Mouse (Mus musculus): ENCODE results near the gene Tusc2. TPM values are rescaled to one million over a fixed set of nuclear protein-coding genes. Genes with fewer than 3 reads are reported as not detected.

Gene Tusc2
- total and polyA plus RNA-seq, 3 experiments = 36.2 to 48.9 TPM; not detected in 1

DNA sequence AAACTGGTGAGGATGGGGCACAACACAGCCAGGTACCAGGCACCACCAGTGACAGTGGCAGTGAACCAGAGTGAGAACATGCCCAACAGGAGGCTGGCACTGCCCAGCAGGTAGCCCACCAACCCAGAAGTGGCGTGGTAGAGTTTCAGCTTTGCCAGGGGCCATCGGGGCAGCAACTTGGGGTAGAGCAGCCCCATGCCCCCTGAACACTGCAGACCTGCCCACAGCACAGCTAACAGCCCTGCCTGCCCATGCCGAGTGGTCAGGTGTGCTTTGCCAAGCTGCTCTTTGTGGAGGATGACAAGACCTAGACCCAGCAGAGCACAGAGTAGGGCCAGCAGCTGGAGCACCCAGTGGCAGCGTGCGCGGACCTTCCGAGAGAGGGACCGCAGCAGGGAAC, 23.1 kb upstream of the Tusc2 start:
- H3K27me3 ChIP-seq (ENCODE audit: control insufficient read depth in 1 of 2, insufficient read depth in 2 of 2, low read length in 2 of 2) = no peaks in the 10 kb centered on the region
- no peak overlapping the region for H3K9ac ChIP-seq (ENCODE audit: control insufficient read depth, low read depth, low read length, poor library complexity, severe bottlenecking)
- H3K9me3 ChIP-seq (replicated peaks; ENCODE audit: insufficient read depth, low read length) = no peaks in the 10 kb centered on the region
- H3K4me3 ChIP-seq (ENCODE audit: control insufficient read depth in 1 of 2, insufficient read depth in 1 of 2, low read depth in 2 of 2, low read length in 2 of 2) = no peak overlapping the region
- peaks cover 34% of the 10 kb centered on the region for H3K79me2 ChIP-seq (ENCODE audit: control insufficient read depth, insufficient read depth, low read length, poor library complexity)
- no peak overlapping the region for H3K27ac ChIP-seq (ENCODE audit: control insufficient read depth, low read depth, low read length)
- TF ChIP-seq MAZ (IDR thresholded peaks at IDR 0.05; ENCODE audit: low read depth, low read length) = no peak
- TF ChIP-seq EP300 (IDR thresholded peaks at IDR 0.05; ENCODE audit: low read depth in 1 of 2, low read length in 2 of 2) = no peak
- TF ChIP-seq TBP (IDR thresholded peaks at IDR 0.05; ENCODE audit: low read depth, low read length) = no peak
- no peak for TF ChIP-seq CHD1 (IDR thresholded peaks at IDR 0.05; ENCODE audit: low read depth, low read length)
- TF ChIP-seq HCFC1 (IDR thresholded peaks at IDR 0.05; ENCODE audit: low read depth, low read length) = no peak
- no peak for TF ChIP-seq MXI1 (IDR thresholded peaks at IDR 0.05; ENCODE audit: low read depth, low read length)
- no peak for TF ChIP-seq POLR2A (IDR thresholded peaks at IDR 0.05; ENCODE audit: control insufficient read depth in 1 of 2, insufficient read depth in 1 of 2, low read depth in 1 of 2, low read length in 2 of 2, poor library complexity in 1 of 2)
- TF ChIP-seq KAT2A (conservative IDR thresholded peaks at IDR 0.05; ENCODE audit: low read depth, low read length) = no peak
- TF ChIP-seq CTCF (IDR thresholded peaks at IDR 0.05 in 2 of 3, conservative IDR thresholded peaks at IDR 0.05 in 1 of 3; ENCODE audit: control insufficient read depth in 1 of 3, insufficient read depth in 1 of 3, low read depth in 2 of 3, low read length in 3 of 3, poor library complexity in 1 of 3, severe bottlenecking in 1 of 3) = no peak
- no peak for TF ChIP-seq SIN3A (IDR thresholded peaks at IDR 0.05; ENCODE audit: low read length)
- no peak for TF ChIP-seq RCOR1 (IDR thresholded peaks at IDR 0.05; ENCODE audit: low read depth, low read length)
- TF ChIP-seq POLR2AphosphoS5 (IDR thresholded peaks at IDR 0.05; ENCODE audit: borderline replicate concordance, low read depth, low read length) = no peak; the same call in 1 of the 2 replicates
- no peak for TF ChIP-seq GABPA (IDR thresholded peaks at IDR 0.05; ENCODE audit: low read depth, low read length)
- peaks cover 0 to 23% of the 10 kb centered on the region in 2 experiments; a peak in 1 of 4 replicates for H3K4me1 ChIP-seq (ENCODE audit: control insufficient read depth in 1 of 2, insufficient read depth in 2 of 2, low read length in 2 of 2)
- no peak for DNase-seq (ENCODE audit: low read depth, low spot score)
- peaks cover 0 to 9% of the 10 kb centered on the region in 2 experiments; a peak in 2 of 4 replicates for H3K36me3 ChIP-seq (ENCODE audit: control insufficient read depth in 1 of 2, insufficient read depth in 2 of 2, low read length in 2 of 2)

DNA sequence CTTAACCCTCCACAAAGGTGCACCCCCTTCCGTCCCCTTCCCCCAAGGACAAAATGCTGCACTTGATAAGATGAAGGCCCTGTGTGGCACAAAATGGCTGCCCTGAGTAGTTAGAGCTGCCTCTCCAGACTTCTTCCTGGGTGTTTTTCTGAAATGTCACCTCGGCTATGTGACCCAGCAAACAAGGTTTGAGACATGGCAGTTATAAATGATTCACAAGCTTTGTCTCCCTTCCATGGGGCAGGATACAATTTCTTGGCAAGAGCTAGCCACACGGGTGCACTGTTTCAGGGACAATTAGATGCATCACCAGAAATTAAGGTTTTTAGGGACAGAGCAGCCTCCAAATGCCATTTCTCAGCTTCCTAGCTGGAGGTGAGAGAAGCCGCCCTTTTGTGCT, 22.6 kb upstream of the Tusc2 start:
- Histone ChIP-seq H3K79me2 (ENCODE audit: control insufficient read depth, insufficient read depth, low read length, poor library complexity) (peaks cover 29% of the 10 kb centered on the region), H3K4me3 (ENCODE audit: control insufficient read depth in 1 of 2, insufficient read depth in 1 of 2, low read depth in 2 of 2, low read length in 2 of 2) (no peak overlapping the region), H3K36me3 (ENCODE audit: control insufficient read depth in 1 of 2, insufficient read depth in 2 of 2, low read length in 2 of 2) (peaks cover 0 to 9% of the 10 kb centered on the region in 2 experiments; a peak in 2 of 4 replicates), H3K4me1 (ENCODE audit: control insufficient read depth in 1 of 2, insufficient read depth in 2 of 2, low read length in 2 of 2) (peaks cover 0 to 23% of the 10 kb centered on the region in 2 experiments; a peak in 1 of 4 replicates), H3K27ac (ENCODE audit: control insufficient read depth, low read depth, low read length) (no peak overlapping the region), H3K27me3 (ENCODE audit: control insufficient read depth in 1 of 2, insufficient read depth in 2 of 2, low read length in 2 of 2) (no peaks in the 10 kb centered on the region), H3K9ac (ENCODE audit: control insufficient read depth, low read depth, low read length, poor library complexity, severe bottlenecking) (no peak overlapping the region), H3K9me3 (replicated peaks; ENCODE audit: insufficient read depth, low read length) (no peaks in the 10 kb centered on the region)
- TF ChIP-seq CTCF (IDR thresholded peaks at IDR 0.05 in 2 of 3, conservative IDR thresholded peaks at IDR 0.05 in 1 of 3; ENCODE audit: control insufficient read depth in 1 of 3, insufficient read depth in 1 of 3, low read depth in 2 of 3, low read length in 3 of 3, poor library complexity in 1 of 3, severe bottlenecking in 1 of 3) (no peak), E2F4 (IDR thresholded peaks at IDR 0.05; ENCODE audit: borderline replicate concordance, low read depth, low read length) (no peak), KAT2A (conservative IDR thresholded peaks at IDR 0.05; ENCODE audit: low read depth, low read length) (no peak), JUND (IDR thresholded peaks at IDR 0.05; ENCODE audit: low read depth, low read length) (no peak), RAD21 (IDR thresholded peaks at IDR 0.05; ENCODE audit: low read depth, low read length) (no peak), HCFC1 (IDR thresholded peaks at IDR 0.05; ENCODE audit: low read depth, low read length) (no peak), ZMIZ1 (IDR thresholded peaks at IDR 0.05; ENCODE audit: low read depth, low read length) (no peak), MEF2A (IDR thresholded peaks at IDR 0.05; ENCODE audit: extremely low read depth, insufficient replicate concordance, low read depth, low read length, poor library complexity, severe bottlenecking) (no peak), MXI1 (IDR thresholded peaks at IDR 0.05; ENCODE audit: low read depth, low read length) (no peak), POLR2A (IDR thresholded peaks at IDR 0.05; ENCODE audit: control insufficient read depth in 1 of 2, insufficient read depth in 1 of 2, low read depth in 1 of 2, low read length in 2 of 2, poor library complexity in 1 of 2) (no peak), USF2 (IDR thresholded peaks at IDR 0.05; ENCODE audit: borderline replicate concordance in 1 of 2, insufficient read depth in 1 of 2, low read depth in 1 of 2, low read length in 2 of 2) (no peak), SIN3A (IDR thresholded peaks at IDR 0.05; ENCODE audit: low read length) (no peak), POLR2AphosphoS2 (IDR thresholded peaks at IDR 0.05; ENCODE audit: low read length) (no peak; the same call in 1 of the 2 replicates), CHD2 (IDR thresholded peaks at IDR 0.05; ENCODE audit: low read length) (no peak), ELF1 (IDR thresholded peaks at IDR 0.05; ENCODE audit: low read depth, low read length) (no peak), SMC3 (IDR thresholded peaks at IDR 0.05; ENCODE audit: low read depth, low read length) (no peak), EP300 (IDR thresholded peaks at IDR 0.05; ENCODE audit: low read depth in 1 of 2, low read length in 2 of 2) (no peak)
- no peak for DNase-seq (ENCODE audit: low read depth, low spot score)

Measured in MEL (cell line).